Mouse (Mus musculus): ENCODE results near the gene Ly6g6f. TPM values are rescaled to one million over a fixed set of nuclear protein-coding genes. Genes with fewer than 3 reads are reported as not detected.

Ly6g6f gene
- polyA plus RNA-seq (2015; fragmentation: Nextera tagmentation; extraction: Ambion mirVana): 0.18 TPM in 1 of 2 replicates, not detected in the other

DNA sequence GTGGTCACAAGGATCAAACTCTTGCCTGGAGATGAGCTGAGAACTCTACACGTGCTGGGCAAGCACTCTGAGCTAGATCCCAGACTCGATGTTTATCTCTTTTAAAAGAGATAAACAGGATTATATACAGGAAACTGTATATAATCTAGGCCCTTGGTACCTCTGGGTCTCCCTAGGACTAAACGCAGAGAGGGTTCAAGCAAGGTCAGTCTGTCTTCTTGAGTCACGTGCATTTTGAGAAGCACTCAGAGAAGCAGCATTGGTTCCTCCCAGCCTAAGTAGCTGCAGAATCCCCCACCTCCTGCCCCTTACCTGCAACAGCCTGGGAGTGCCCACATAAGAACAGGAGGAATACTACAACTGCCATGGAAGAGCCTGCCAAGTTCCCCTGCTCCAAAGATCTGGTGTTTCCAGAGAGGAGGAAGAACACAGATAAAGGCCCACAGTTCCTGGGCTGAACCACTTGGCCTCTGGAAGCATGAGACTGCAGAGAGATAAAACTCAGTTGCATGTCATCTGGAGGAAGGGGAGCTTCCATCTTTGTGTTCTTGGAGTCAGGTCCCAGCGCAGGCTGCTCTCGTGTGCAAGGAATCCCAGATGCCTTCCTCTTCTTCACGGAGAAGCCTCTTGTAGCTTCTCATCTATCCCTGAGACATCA is at the start of gene Ly6g6f:
TSS of gene Ly6g6f (minus strand) at position 403 of the 658 bp plus-strand sequence.

DNA sequence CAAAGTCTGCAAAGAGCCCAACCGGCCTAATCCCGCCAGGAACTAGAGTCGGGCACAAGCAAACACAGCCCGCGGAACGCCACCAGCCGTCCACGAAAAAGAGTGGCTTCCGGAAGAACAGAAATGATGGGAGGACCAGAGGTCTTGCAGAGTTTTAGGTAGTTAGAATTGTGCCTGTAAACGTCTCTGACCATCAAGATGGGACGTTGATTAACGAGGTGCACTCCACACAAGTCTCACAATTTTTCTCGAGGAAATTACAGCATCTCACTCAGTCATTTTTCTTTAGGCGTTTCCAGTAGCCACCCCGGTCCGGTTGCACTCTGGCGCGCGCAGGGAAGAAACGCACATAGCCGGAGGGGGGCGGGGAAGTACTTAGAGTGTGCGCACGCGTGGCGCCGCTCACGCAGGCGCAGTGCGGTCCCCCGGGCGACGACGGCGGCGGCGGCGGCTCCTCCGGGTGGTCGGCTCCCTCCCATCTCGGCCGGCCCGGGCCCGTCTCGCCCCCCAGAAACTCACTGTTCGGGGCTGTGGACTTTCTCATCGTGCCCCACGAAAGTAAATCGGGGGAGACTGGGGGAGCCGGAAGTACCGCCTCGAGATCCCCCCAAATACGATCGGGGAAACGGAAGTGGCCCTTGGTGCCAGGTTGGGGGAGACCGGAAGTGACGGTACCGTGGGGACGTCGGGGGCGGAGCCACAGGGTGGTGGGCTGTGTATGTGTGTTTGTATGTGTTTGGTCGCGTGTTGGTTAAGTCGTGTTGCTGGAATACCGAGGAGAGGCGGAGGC is 49.6 kb upstream of the Ly6g6f start, which contains the start of gene Bag6:
TSS of gene Bag6 (plus strand) at position 378 of the 790 bp plus-strand sequence.

DNA sequence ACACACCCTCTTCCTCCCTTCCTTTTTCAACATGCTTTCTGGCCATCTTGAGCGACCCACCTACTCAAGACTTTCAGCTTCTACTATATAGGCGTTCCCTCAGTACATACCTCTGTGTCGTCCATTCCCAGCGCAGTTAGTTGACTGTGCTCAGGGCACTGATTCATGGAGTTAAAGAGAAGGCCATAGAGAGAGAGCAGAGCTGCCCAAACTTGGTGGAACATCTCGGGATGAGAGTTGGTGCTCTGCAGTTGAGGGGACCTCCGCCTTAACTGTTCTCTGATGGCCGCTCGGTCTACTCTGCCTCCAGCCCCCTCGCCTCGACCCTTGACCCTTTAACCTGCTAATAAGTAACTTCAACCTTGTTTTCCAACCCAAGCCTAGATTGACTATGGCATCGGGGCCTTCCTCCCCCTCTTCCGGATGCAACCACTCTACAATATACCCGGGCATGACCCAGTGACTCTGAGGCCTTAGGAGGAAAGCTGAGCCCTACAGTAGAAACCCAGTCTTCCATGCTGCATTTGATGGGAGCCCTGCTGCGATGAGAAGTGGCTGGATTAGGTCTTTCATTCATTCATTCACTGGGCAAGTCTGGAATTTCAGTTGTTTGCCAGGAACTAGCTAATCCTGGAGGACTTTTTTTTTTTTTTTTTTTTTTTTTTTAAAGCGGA is 46.2 kb upstream of the Ly6g6f start, which contains the start of gene Apom:
TSS of gene Apom (minus strand) at position 551 of the 674 bp plus-strand sequence.

DNA sequence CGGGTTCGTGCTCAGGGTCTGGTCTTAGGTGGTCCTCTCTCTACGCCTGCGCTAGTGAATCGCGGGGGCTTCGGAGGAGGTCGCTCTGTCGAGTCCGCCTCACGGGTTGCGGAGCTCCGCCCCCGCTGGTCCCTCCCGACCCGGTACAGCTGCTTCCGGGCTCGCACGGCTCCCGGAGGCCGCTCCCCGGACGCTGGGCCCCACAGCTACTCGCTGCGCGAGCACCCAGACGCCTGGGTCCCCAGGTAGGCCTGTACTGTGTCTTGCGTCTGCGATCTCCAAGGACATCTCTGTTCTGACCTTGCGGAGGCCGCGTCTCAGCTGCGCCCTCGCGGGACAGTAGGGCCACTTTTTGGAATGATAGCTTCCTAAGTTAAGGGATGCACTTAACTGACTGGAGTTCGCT is 40.8 kb upstream of the Ly6g6f start, which contains the start of gene D17H6S53E:
TSS of gene D17H6S53E (plus strand) at position 168 of the 406 bp plus-strand sequence.

DNA sequence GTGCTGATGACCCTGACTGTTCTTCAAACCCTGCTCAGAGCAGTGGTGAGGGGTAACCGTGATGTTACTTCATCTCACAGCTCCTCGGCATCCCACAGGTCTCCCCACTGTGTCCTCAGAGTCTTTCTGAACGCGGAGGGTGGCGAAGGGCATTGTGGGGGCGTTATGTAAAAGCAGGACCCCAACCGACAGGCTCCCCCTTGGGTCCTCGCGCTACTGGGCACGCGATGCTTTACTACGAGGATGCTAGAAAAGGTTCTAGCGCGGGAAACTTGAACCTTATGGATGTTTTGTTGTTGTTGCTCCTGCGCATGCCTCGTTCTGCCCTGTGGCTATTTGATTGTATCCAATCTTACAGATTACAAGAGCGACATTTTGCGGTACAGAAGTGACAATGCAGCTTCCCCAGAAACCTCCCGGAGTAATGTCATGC is 36.5 kb upstream of the Ly6g6f start, which contains the start of gene Csnk2b:
TSS of gene Csnk2b (minus strand) at position 183 of the 433 bp plus-strand sequence.

DNA sequence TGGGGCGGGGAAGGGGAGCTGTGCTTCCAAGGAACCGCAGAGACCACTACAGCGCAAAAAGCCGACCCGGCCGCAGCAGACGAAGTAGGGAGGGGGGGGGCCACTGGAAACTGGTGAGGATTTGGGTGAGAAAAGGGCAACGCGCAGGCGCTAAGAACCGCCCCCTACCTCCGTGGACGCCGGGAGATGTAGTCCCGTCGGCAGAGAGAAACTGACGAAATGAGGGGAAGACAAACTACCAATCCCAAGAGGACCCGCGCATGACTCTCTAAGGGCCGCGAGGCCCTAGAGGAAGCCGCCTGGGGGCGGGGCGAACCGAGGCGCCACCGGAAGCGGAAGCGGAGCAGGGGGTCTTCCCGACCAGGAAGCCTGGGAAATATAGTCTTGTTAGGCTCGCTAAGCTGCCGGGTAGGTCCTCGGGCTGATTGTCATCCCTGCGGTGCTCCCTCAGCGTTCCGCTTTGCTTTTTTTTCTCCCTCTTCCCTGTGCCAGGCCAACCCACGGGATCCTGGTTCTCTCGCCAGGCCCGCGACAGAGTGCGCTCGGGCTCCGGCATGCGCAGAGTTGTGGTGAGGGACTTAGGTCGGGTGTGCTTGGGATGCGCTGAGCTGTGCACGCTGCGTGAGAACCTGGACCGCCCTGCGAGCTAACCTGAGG is 35.9 kb upstream of the Ly6g6f start, which contains the start of gene Gpank1:
TSS of gene Gpank1 (plus strand) at position 313 of the 657 bp plus-strand sequence.

DNA sequence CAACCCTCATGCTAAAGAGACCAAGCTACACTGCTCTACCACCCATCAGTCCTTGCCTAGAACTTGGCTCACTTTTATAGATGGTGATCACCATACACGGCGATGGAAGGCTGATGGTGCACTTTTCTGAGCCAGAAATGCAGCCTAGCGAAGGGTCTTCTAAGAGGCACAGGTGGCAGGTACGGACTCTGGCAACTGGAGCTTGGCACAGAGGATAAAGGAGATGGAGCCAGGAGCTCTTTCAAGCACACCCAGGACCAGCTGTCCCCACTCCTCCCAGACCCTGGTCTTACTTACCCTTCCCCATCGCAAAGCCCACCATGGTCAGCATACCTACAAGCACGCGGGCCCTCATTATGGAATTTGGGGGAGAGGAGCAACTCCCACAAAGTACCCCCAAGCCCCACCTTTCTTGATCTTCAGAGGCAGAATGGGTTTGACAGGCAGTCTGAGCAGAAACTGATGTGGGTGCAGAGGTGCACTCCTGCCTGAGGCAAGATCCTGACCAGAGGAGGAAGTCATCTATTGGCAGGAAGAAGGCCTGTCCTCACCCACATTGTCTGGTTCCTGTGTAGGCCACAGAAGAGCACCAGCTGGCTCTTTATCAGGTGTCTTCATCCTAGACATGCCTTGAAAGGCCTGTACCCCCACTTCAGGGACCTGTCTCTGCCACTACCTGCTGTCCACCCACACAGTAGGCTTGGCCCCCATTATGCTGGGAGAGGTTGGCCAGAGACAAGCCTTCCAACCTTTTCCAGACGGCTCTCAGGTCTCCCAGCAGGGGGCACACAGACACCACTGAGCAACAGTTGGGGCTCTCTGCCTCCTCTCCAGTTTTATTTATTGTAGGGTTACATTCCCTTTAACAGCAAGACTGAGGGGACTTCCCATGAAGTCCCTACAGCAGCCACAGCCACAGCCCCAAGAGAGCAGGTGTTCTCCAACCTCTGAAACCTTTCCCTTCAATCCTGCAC is 29.9 kb upstream of the Ly6g6f start, which contains the start of gene Ly6g5b:
TSS of gene Ly6g5b (minus strand) at position 383 of the 974 bp plus-strand sequence.

DNA sequence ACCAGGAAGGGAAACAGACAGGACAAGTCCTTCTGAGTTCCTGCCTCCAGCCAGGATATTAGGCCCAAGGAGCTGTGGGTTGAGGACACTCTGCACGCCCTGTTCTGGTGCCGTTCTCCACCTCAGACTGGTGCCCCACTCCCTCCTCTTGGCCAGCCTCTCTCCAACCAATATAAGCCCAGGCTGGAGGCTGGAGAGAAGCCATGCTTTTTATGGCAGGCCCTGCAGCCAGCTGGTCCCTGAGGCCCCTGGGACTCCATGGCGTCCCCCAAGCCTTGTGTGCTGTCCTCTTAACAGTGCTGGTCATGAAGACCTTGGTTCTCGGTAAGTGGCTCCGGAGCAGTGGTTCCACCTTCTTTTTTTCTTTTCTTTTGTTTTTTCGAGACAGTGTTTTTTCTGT is 22.7 kb upstream of the Ly6g6f start, which contains the start of gene Ly6g5c:
TSS of gene Ly6g5c (plus strand) at position 183 of the 400 bp plus-strand sequence.

DNA sequence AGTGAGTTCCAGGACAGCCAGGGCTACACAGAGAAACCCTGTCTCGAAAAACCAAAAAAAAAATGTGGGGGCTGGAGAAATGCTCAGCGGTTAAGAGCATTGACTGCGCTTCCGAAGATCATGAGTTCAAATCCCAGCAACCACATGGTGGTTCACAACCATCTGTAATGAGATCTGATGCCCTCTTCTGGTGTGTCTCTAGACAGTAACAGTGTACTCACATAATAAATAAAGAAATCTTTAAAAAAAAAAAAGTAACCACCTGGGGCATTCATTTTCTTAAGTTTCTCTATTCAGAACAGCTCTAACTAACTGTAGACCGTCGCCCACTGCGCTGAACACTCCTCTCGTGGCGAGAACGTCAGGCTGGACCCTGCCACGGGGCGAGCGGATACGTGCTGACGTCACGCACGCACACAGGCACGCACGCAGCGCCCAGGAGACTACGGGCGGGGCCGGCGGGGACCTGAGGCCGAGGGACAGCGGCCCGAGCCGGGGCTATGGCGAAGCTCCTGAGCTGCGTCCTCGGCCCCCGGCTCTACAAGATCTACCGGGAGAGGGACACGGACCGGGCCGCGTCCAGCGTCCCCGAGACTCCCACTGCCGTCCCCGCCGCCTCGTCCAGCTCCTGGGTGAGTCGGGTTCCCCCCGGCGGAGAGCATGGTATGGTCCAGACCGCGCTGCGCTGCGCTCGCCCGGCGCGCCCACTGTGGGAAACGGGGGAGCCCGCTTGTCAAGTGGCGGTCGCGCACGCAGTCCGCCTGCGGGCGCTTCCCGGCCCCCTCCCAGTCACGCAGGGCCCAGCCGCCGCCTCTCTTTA is 3.6 kb upstream of the Ly6g6f start, which contains the start of gene Abhd16a:
TSS of gene Abhd16a (plus strand) at position 439 of the 820 bp plus-strand sequence.

DNA sequence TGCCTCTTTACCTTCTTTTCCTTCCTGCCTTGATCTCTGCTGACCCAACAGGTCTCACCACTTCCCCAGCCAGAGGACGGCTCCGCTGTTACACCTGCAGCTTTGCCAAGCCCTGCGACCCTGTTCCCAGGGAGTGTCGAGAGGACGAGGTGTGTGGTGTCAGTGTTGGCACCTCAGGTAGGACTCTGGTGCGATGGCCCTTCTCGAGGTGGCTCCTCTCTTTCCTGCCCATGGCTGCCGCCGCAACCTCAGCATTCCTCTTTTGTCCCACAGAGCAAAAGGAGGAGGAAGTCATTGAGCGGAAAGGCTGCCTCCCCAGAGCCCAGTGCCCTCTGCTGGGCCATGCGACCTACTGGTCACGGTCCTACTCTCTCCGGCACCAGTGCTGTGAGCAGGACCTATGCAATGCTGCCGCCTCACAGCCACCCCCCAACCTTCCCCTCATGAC is 7.6 kb downstream of the Ly6g6f start, which contains the start of gene Ly6g6d:
TSS of gene Ly6g6d (minus strand) at position 280 of the 448 bp plus-strand sequence.

DNA sequence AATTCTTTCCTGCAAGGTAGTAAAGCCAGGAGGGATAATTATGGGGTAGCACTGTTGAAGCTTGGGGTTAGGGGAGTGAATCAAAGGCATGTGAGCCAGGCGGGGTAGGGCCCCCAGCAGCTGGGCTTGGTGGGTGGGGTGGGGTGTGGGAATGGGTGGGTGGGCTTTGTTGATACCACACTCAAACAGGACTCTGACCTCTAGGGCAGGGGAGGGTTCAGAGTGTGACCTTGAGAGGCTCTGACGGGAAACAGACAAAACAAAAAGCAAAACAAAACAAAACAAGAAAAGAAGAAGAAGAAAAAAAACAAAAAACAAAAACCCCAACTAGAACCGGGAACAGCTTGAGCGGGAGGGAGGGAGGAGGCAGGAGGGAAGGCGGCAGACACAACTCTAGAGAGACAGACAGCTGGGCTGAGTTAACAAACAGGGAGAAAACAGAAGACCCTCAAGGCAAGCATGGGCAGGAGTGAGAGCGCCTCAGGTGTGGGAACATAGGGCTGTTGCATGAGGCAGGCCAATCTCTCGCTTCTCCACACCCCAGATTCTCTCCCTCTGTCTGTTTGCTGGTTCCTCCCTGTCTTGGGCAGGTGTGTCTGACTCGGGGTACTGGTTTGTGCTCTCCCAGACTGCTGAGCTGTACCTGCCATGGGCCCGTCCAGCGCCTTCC is 8.8 kb downstream of the Ly6g6f start, which contains the start of gene Ly6g6e:
TSS of gene Ly6g6e (plus strand) at position 396 of the 670 bp plus-strand sequence.

DNA sequence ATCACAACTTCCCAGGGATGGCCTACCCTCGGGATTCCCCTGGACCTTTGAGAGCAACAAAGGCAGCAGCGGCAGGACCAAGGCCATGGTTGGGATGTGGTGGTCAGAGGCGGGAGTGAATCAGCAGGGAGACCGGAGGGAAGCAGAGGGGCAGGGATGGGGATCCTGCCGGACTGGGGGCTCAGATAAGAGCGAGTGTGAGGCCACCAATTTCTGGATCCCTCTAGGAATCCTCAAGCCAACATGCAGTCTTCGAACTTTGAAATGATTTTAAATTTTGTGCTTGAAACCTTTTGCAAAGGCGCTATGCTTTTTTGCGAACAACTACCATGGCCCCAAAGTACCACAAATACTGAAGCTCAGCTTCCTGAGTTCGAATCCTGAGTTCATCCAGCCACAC is 19.3 kb downstream of the Ly6g6f start, which contains the start of gene Mpig6b:
TSS of gene Mpig6b (minus strand) at position 101 of the 400 bp plus-strand sequence.

DNA sequence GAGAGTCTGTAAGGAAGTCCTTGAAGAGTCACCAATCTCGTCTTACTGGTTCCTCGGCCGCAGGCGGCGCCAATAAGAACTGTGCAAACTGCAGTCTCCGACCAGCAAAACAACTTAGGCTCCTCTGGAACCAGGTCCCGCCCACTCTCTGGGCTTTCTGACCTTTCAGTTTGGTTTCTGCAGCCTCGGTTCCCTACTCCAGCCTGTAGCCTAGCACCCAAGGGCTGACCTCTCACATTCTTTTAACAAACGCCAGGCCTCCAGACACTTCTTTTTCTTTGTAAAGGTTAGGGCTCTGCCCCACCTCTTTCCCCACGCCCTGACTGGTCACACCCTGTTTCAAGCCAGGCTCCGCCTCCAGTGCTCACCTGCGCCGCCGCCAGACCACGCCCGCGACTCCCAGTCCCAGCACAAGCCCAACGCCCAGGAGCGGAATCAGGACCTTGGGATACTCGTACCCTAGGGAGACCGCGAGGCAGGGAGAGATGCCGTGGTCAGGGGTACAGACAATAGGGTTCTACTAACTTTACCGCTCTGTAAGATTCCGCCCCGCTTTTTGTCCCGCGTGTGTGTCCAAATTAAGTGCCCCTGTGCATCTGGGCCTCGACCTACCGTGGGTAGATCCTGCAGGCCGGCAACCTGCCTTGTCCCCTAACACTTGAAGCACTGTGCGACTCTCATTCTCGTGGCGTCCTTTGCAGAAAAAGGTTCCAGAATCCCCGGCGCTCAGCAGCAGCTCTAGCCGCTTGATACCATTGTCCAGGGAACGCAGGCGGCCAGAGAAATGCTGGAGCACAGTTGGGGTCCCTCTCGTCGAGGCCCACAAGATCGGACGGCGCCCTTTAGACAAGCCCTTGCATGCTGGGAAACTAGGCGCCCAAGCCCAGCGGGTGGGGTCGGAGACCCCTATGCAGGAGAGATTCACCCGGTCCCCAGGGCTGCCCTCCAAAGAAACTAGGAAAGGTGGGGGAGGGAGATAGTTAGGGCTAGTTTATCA is 20.2 kb downstream of the Ly6g6f start, which contains the start of gene Ly6g6c:
TSS of gene Ly6g6c (plus strand) at position 438 of the 997 bp plus-strand sequence.

DNA sequence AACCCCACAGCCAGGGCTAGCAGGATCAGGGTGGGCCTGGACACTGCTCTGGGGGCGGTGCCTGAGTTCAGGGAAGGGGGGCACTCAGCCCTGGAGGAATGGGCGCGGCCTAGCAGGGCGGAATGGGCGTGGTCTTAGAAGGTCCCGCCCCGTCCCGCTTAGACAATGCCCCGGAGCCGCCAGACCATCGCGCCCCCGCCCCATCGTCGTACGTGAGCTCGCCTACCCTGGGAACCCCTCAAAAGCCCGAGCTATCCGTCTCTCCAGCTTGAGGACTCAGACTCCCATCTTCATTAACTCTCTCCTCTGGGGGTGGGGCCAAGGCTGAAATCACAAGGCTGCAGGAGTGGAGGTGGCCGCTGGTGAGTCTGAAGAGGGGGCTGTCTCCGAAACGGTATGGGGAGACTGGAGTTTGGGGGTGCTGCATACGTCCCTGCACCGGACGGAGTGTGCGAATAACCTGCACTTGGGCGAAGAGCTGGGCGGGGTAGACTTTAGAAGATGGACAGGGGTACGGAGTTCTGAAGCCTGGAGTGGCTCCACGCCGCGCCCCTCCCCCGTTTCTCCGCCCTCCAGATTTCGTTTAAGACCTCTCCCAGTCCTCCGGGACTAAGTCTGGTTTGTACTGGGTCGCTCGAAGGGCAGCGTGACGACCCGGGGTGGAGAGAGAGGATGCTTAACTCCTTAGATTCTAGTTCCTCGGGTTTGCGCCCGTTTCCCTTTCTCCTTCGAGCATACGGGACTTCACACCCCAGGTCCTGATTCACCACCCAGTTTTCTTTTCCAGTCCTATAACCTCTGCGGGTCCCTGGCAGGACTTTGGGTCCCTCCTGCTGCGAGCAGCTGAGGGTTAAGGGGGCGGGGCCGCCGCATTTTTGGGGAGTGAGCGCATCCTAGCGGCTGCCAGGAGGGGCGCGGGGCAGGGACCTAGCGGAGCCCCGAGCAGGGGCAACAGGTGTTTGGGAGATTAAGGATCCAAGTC is 26.2 kb downstream of the Ly6g6f start, which contains the start of gene Ddah2:
TSS of gene Ddah2 (plus strand) at position 125 of the 982 bp plus-strand sequence.

DNA sequence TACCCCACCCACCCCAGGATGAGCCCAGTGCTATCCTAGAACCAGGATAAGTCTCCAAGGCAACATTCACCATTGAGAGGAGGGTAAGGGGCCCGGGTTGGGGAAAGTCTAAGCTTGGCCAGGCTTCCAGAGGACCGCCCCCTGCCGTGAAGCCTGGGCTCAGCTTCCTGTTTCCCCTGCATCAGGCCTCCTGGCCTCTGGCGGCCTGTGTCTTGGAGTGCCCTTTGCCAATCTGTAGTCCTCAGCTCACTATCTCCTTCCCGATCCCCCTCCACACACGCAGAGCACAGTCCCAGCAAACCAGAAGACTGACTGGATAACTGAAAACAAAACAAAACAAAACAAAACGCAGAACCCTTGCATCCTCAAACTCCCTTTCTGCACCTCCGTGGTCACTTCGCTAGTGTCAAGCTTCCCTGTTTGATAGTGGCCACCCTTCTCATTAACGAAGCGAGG is 35.8 kb downstream of the Ly6g6f start, which contains the start of gene Clic1:
TSS of gene Clic1 (plus strand) at position 406 of the 456 bp plus-strand sequence.

